Mouse (Mus musculus) gastrocnemius, adult 18-20 months (tissue): Measurements from ENCODE around the gene Tacc3. TPM values are rescaled to one million over a fixed set of nuclear protein-coding genes. Genes with fewer than 3 reads are reported as not detected.

ENCODE experiments used
- DNase-seq: peaks from one replicate; pipeline ENCODE4 v3.0.0; 2021; ENCODE audit warnings: low spot score
- total RNA-seq, 2 experiments: library from RNA; stranded (reverse); gene quantifications; 2 replicates each; pipeline ENCODE4 v1.2.3; 2021

Gene Tacc3
- total RNA-seq, 2 experiments from 2014 or later, result 1.3 to 1.7 TPM

- DNase-seq, result no peak
Measured at GRCm38 (mm10) chr5:33722266-33723018, 64.5 kb downstream of the Tacc3 start.

- no peak for DNase-seq
Measured at GRCm38 (mm10) chr5:33723019-33723640, 65.2 kb downstream of the Tacc3 start.

- DNase-seq, result no peak
Measured at GRCm38 (mm10) chr5:33723641-33724465, 65.9 kb downstream of the Tacc3 start.

GRCm38 (mm10) chr5:33726081-33726647, 68.2 kb downstream of the Tacc3 start:
- no peak for DNase-seq

- DNase-seq, result no peak
Measured at GRCm38 (mm10) chr5:33726891-33727290, 69.0 kb downstream of the Tacc3 start.

Other genes starting within 250 kb of the Tacc3 start
- not detected for gene Nkx1-1, start 224.2 kb upstream of the Tacc3 start, total RNA-seq
- gene Fam53a, start 28.5 kb upstream of the Tacc3 start, total RNA-seq, result 10 to 100 TPM; 57.4 to 66.2 TPM
- gene Gm9903, start 28.2 kb upstream of the Tacc3 start, total RNA-seq, result under 1 TPM; 0.34 to 0.38 TPM
- 1 to 10 TPM; 5.7 to 8.1 TPM for gene Slbp, start 5.6 kb upstream of the Tacc3 start, total RNA-seq
- 1 to 10 TPM; 8.4 TPM for gene Tmem129, start 288 bp downstream of the Tacc3 start, total RNA-seq
- 1 to 10 TPM; 3.5 to 5.7 TPM for gene Fgfr3, start 63.5 kb downstream of the Tacc3 start, total RNA-seq
- gene Letm1, start 124.7 kb downstream of the Tacc3 start, total RNA-seq, result 10 to 100 TPM; 71.4 to 74.5 TPM
- 10 to 100 TPM in 1 of 2 experiments, 1 to 10 TPM in 1; 8.4 to 11.2 TPM for gene Nsd2, start 162.6 kb downstream of the Tacc3 start, total RNA-seq